Mouse (Mus musculus): ENCODE results near the gene Cox10.

The Cox10 gene

DNA sequence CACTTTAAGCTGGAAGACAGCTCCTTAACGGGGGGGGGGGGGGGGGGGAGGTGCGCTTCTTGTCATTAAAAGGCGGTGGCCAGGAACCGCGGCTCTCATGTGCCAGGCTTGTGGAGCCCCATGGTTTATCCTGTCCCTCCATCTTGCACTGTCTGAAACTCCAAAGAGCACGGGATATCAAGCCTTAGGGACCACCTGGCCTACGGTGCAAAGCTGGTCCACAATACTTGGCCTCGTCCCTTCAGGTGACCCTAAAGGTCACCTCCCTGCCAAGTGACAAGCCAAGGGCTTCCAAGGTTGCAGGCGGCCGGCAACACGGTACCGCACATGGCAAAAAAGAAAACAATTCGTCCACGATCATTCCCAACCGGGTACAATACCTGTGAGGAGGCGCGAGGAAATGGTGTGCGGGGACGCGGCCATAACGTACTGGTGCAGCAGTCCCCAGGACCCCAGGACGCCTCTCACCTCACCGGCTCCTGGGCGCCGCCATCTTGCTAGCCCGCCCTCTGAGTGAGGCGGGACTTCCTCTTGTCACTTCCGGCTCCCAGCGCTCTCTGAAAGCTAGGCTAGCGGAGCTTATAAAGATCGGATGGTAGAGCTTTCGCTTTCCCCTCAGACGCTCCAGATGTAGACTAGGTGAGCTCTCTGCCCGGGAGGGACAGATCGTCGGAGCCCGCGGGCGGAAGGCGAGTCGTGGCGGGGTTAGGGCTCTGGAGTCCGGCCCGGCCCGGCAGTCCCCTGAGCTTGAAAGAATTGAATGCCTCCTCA lies at the start of gene Cox10:
Cox10 (minus strand) TSS at position 513 of the 771 bp plus-strand sequence.
- DNase-seq (ENCODE audit: low read depth) = peak; percentile 96

- DNase-seq (ENCODE audit: low read depth) = no peak
Observed at GRCm38 (mm10) chr11:64128016-64128415, 48.7 kb upstream of the Cox10 start.

DNA sequence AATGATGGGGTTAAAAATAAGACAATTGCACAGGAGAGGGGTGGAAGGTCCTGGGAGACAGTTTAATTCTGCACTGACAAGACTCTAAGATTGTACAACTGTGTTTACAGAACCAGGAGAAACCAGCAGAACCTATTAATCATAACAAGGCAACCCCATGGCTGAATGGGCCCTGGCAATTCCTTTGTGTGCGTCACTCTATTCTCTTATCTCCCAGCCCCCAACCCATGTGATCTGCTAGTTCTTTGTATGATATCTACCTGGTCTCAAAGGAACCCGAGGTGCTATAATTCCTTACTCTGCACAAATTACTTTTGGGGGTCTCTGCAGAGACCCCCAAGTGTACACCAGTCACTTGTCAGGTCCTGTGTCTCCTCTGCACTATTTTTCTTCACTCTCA lies 46.2 kb upstream of the Cox10 start:
- no peak for DNase-seq (ENCODE audit: low read depth)

DNA sequence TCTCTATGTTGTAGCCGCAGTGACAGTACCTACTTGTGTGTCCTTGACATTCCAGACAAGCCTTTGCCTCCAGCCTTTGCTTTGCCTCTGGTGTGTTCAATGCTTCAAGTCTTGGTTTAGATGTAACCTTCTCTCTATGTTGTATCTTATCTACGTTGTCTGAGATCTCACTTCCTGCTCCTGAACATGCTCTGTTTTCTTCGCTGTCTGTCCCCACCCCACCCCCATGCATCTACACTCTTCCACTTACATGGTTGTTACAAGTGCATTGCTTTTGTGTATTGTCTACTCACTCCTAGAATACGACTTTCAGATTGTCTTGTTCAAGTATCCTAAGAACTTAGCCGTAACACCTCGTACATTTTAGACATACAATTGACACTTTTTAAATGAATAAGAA lies 43.9 kb upstream of the Cox10 start:
- DNase-seq (ENCODE audit: low read depth) = peak; percentile 8

GRCm38 (mm10) chr11:64116711-64117110 lies 37.4 kb upstream of the Cox10 start:
- DNase-seq (ENCODE audit: low read depth) = no peak

DNA sequence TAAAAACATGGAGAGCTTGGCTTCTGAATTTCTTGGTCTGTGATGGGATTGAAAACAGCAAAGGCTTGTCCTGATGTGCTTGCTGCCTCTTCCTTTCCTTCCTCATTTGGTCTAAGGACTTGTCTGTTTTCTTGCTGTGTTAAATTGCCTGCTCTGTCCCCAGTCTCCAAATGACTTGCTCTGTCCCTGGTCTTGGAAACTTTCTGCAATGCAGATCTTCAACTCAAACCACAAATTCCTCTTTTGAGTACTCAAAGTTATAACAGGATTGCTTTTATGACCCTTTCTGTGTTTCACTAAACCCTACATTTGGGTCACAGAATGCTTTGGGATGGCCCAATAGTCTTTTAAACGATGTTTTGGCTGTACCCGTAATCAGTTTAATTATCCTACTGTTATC lies 36.6 kb upstream of the Cox10 start:
- DNase-seq (ENCODE audit: low read depth) = no peak

DNA sequence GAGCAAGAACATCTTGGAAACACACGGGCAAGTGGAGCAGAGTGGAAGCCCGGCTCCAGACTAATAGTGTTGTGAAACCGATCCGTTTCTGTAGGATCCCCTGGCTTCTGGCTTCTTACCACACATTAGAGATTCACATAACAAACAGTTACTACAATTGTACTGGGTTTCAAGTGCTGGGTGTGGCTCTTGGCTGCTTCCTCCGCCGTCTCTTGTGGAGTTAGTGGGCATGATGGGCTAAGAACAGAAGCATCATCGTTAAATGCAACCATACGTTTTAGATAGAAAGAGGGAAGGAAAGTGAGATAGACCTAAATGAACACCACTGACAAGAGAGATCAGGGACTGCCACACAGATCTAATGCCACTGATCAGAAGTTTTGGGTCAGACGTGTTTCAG lies 35.8 kb upstream of the Cox10 start:
- DNase-seq (ENCODE audit: low read depth) = no peak

GRCm38 (mm10) chr11:64100060-64100459 lies 20.8 kb upstream of the Cox10 start:
- DNase-seq (ENCODE audit: low read depth) = no peak

- no peak for DNase-seq (ENCODE audit: low read depth)
Observed at GRCm38 (mm10) chr11:64093058-64093457, 13.8 kb upstream of the Cox10 start.

GRCm38 (mm10) chr11:64091150-64091549 lies 11.9 kb upstream of the Cox10 start:
- DNase-seq (ENCODE audit: low read depth) = no peak

DNA sequence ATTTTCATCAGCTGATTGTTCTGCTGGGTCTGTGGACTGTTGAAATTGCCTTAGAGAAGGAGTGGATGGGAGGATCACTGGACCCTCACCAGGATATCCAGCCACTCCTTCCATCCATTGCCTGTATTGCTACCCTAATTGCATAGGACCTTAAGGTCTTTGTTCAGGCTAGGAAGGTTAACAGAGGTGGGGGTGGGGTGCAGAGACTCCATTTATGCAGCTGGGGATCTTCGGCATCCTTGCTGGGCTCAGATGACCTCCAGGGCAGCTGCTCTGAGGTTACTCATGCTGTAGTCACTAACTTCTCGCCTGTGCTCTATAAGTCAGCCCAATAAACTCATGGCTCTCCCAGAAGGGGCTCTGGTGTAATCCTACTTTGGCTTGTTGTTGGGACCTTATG lies 10.4 kb upstream of the Cox10 start:
- no peak for DNase-seq (ENCODE audit: low read depth)

- peak; percentile 31 for DNase-seq (ENCODE audit: low read depth)
Observed at GRCm38 (mm10) chr11:64085888-64086287, 6.6 kb upstream of the Cox10 start.

DNA sequence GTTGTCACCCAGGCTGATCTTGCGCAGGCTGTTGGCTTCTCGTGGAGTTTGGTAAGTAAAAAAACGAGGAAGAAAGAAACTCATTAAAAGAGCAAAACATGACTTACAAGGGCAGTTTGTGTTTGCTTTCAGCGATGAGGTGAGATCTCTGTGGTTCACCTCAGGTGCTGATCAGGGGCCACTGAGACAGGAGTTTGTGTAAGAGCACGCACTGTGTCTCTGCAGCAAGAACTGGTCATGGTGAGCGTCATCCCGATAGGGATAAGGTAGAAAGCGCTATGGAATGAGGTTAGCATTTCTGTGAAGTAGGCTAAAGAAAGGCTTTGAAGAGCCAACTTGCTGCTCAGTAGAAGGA lies 436 bp upstream of the Cox10 start:
- no peak for DNase-seq (ENCODE audit: low read depth)

DNA sequence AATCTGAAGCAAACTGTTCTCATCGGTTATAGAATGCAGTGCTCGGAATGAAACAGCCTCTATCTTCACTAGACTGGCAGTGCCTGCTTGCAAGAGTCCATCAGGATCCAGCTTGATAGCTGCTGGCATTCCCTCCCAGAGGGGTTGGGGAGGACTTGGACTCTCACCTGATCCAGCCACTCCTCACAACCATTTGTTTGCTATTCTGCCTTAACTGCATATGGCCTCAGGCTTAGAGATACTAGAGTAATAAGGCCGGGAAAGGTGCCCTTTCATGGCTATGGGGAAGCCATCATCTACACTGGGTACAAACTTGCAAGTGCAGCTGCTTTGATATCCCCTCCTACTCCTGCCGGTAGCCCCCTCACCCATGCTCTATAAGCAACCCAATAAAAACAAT lies 3.1 kb downstream of the Cox10 start:
- DNase-seq (ENCODE audit: low read depth) = no peak

DNA sequence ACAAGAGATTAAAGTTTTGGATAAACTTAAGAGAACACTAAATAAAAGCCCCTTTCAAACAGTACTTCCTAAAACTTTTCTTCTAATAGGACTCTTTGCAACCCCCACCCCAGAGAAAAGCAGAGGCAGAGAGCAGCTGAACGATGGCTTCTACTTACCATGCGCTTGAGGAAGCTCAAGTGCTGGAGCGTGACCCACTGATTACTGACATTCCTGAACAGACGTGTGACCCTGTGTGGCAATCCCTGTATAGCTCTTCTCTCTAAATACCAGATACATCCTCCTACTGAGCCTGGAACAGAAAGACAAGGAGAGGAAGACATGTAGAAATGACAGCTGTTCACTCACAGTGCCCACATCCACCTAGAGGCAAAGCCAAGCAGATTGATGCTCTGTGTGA lies 5.9 kb downstream of the Cox10 start:
- no peak for DNase-seq (ENCODE audit: low read depth)

GRCm38 (mm10) chr11:64071536-64071935 lies 7.7 kb downstream of the Cox10 start:
- DNase-seq (ENCODE audit: low read depth) = no peak

DNA sequence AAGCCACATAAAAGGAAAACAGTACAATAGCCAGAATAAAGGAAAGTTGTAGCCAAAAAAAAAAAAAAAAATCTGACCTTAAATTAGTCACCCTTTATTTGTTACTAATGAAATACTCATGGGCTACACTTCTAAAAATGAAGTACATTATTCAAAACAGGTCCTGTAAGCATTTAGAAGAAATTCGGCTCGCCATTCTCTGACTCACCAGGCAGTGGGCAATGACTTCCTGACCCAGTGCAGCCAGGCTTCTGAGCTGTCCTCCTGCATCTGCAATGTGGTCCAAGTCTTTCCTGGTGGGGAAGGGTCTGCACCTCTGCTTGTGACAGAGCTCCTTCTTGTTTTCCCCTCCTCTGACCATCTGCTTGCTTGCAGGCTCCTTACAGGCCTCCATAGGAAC lies 13.3 kb downstream of the Cox10 start:
- no peak for DNase-seq (ENCODE audit: low read depth)

DNA sequence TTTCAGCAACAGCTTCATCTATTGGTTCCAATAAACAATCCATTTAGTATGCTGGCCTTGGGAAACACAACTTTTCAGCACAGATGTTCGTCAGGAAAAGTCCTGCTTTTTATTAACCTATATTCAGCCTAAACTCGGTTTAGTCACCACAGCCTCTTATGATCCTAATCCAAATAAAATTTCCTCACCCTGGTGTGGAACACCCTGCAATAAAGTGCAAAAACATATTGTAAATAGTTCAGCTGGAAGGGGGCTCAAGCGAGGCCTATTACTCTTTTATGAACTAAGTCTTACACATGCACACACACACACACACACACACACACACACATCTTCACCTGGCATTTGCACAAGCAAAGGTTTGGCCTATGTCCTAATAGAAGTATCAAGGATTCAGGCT lies 16.1 kb downstream of the Cox10 start:
- no peak for DNase-seq (ENCODE audit: low read depth)

DNA sequence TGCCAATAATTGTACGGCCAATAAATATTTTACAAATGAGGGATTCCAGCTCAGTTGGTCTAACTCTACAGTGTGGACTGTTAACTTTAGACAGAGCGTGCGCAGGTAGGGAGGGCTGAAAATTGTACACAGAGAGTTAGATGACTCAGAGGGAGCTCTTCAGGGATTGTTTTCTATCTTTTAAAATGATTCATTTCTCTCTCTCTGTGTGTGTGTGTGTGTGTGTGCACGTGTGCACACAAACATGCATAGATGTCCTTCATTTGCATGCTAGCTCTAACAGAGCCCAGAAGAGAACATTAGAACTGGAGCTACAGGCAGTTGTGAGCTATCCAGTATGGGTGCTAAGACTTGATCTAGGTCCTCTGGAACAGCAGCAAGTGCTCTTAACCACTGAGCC lies 17.0 kb downstream of the Cox10 start:
- no peak for DNase-seq (ENCODE audit: low read depth)

GRCm38 (mm10) chr11:64059305-64059704 lies 20.0 kb downstream of the Cox10 start:
- no peak for DNase-seq (ENCODE audit: low read depth)

- no peak for DNase-seq (ENCODE audit: low read depth)
Observed at GRCm38 (mm10) chr11:64058474-64058873, 20.8 kb downstream of the Cox10 start.

- no peak for DNase-seq (ENCODE audit: low read depth)
Observed at GRCm38 (mm10) chr11:64053371-64053770, 25.9 kb downstream of the Cox10 start.

GRCm38 (mm10) chr11:64051195-64051968 lies 27.9 kb downstream of the Cox10 start:
- DNase-seq (ENCODE audit: low read depth) = peak; percentile 16

- DNase-seq (ENCODE audit: low read depth) = no peak
Observed at GRCm38 (mm10) chr11:64047432-64047831, 31.8 kb downstream of the Cox10 start.

Data from induced T-regulatory cell, adult 2 months (primary cell).